Mouse (Mus musculus) urinary bladder, postnatal 4 days (tissue): ENCODE measurements around the gene Phyhd1.

Source experiments
- DNase-seq, 2 experiments: peaks; one replicate each; pipeline ENCODE4 v3.0.0; 2021 to 2022; ENCODE audit warnings: low spot score in 2 of 2

The Phyhd1 gene

DNA sequence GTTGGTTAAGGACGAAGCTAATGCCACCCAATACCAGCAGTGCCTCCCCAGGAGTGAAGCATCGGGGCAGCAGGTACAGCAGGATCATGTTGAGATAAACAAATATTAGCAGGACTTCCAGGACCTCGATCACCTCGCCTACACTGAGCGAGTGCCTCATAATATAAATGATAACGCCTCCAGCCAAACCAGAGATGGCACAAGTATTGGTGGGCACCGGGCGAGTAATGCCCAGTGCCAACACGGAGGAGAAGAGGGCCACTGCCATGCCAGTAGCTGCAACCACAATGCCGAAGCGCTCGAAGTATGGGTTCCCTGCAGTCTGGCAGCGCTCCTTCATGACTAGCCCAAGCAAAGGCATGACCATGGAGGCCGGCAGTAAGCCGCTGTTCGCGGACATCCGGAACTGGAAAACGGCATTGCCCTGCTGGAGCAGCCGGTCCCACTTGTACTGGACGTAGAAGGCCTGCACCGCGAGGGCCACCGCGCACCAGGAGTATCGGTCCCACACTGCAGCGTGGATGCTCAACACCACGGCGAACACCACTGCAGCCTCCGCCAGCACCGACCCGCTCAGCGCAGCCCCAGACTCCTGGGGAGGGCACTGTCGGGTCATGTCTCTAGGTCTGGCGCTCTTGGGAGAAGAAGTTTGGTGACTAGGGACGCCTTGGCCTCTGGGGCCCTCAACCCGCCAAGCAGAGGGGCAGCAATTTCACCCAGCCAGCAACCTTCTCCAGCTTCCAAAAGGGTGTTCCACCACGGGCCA, 19.6 kb downstream of the Phyhd1 start:
- no peak for DNase-seq

DNA sequence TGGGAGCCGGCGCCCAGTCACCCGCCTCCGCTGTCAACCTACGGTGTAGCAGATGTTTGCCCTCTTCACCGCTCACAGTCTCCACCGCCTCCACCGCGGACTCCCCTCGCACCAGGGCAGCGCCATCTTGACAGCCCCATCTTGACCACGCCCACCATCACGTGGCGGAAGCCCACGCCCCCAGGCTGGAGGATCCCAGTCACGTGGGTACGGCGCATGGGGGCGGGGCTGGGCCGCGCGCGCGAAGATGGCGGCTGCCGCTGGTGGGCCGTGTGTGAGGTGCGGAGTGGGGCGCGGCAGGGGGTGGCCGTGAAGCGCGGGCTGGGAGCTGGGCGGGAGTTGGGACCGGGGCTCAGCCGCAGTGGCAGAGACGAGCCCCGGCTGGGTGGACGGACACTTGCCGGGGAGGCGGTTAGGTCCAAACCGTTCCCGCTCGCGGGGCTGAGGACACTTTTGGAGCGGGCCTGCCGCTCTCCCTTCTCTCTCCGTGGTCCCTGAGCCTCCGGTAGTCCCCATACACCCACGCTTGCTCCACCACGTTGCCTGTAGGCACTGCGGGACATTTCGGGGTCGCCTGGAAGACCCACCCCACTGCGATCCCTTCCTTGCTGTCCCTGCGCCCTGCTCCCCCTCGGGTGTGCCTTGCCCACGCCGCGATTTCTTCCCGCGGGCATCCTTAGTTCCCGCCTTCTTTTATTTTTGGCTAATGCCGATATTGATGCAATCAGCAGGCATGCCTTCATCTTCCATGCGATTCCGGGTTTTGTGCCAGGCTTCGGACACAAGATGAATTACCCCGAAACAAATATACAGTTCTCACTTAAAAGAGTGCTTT, 20.4 kb downstream of the Phyhd1 start, which contains the start of the genes Dolk and Nup188:
Dolk (minus strand) TSS at position 143 of the 835 bp plus-strand sequence.
Nup188 (plus strand) TSS at position 206 of the 835 bp plus-strand sequence.
- peak; percentile 94 to 99 for DNase-seq

DNA sequence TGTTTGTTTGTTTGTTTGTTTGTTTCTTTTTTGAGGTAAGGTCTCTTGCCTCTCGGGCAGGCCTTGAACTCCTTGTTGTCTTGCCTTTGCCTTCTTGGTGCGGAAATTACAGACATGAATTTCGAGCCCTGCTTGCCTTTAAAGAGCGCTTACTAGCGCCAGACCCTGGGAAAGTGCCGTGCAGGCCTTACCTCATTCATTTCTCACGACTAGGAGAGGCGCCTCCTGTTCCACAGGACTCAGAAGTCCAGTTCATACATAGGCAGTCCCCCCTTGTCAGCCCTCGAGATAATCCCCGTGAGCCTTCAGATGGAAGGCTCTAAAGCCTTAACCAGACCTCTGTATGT, 21.0 kb downstream of the Phyhd1 start:
- no peak for DNase-seq

GRCm38 (mm10) chr2:30299525-30299924, 33.5 kb downstream of the Phyhd1 start:
- no peak for DNase-seq

- no peak for DNase-seq
Observed at GRCm38 (mm10) chr2:30299966-30300365, 34.0 kb downstream of the Phyhd1 start.

- no peak for DNase-seq
Observed at GRCm38 (mm10) chr2:30306087-30306486, 40.1 kb downstream of the Phyhd1 start.

- DNase-seq, result no peak
Observed at GRCm38 (mm10) chr2:30309351-30309750, 43.3 kb downstream of the Phyhd1 start.

DNA sequence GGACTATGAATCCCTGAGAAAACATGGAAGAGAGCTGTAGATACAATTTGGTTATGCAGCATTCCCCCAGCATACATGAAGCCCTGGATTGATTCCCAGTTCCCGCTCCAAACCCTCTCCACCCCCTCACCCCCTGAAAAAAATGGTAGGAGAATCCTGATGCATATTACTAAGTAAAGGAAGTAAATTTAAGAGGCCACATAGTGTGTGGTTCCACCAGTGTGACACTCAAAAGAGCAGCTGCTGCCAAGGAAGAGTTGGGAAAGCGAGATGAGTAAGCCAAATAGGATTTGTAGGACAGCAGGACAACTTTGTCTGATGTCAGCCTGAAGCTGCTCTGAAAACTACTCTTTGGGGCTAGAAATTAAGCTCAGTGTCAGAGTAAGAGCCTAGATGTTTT, 45.5 kb downstream of the Phyhd1 start:
- no peak for DNase-seq

- DNase-seq, result no peak
Observed at GRCm38 (mm10) chr2:30316136-30316535, 50.1 kb downstream of the Phyhd1 start.

DNA sequence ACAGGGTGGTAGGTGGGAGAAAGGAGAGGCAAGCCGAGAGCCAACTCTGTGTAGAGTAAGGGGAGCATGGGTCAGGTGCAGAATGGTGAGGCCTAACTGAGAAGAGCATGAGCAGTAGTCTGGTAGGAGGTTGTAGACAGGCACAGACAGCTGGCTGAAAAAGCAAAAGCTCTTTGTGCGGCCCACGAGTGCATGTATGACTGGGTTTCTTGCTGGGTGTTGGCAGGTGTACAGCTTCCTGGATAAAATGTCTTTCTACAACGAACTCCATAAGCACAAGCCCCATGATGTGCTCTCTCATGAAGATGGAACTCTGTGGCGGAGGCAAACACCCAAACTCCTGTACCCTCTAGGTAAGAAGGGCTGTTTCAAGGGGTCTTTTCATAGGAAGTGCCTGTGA, 51.0 kb downstream of the Phyhd1 start:
- no peak for DNase-seq

- no peak for DNase-seq
Observed at GRCm38 (mm10) chr2:30319260-30319659, 53.3 kb downstream of the Phyhd1 start.

- DNase-seq, result no peak
Observed at GRCm38 (mm10) chr2:30323111-30323510, 57.1 kb downstream of the Phyhd1 start.

DNA sequence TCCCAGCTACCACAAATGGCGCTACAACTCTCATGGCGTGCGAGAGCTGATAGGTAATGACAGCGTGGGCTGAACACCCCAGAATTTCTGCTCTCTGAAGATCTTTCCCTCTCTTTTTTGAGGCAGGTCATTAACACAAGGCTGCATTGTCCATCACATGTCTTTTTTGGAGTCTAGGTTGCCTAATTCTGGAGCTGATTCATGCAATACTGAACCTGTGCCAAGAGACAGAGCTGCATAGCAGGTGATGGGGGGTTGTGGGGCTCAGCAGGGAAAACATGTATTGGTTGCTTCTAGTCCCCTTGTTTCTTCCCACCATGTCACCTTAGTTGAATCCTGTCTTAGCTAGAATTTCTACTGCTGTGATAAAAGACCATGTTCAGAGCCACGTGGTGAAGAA, 59.3 kb downstream of the Phyhd1 start:
- no peak for DNase-seq

- DNase-seq, result no peak
Observed at GRCm38 (mm10) chr2:30327276-30327675, 61.3 kb downstream of the Phyhd1 start.

DNA sequence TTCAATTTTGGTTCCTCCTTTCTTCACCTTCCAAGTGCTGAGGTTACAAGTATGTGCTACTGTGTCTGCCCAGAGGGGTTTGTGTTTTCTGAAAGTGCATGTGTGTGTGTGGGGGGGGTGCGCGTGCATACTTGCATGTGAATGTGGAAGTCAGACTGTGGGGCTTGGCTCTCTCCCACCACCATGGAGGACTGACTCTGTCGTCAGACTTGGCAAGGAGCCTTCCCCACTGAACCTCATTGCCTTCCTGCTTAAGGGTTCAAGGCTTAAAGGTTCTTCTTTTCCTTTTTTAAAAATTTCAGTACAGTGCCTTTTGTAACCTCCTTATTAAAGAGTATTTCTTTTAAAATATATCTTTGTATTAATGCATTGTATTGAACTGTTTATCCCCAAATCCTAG, 62.8 kb downstream of the Phyhd1 start:
- DNase-seq, result no peak
